Mouse (Mus musculus): ENCODE results near the gene Dpm2.

GRCm38 (mm10) chr2:32524536-32525031 is 46.1 kb upstream of the Dpm2 start:
- TF ChIP-seq CTCF (IDR thresholded peaks at IDR 0.05; ENCODE audit: low read depth, low read length) (no peak), POLR2A (IDR thresholded peaks at IDR 0.05; ENCODE audit: insufficient read depth, low read length) (no peak)

All from ES-Bruce4 (cell line).